Comparison of ENCODE assay signal across 14 mouse cellular contexts in genomic region chr17:47802806-47803205, GRCm38 (mm10). TPM values are rescaled to one million over a fixed set of nuclear protein-coding genes. Genes with fewer than 3 reads are reported as not detected.
DNase-seq lines count a peak whose midpoint lies in the region; ATAC-seq and TF ChIP-seq lines count a peak whose summit lies in the region.
"Had no signal": no experiment of that assay in that cellular context is flagged by ENCODE, and none has a peak within 500 bp of the region (broad histone marks: within the 10 kb centered on the region; RNA-seq: fewer than 3 reads in every experiment).

No protein-coding gene starts in this region.

- H3K36me3 ChIP-seq in hindbrain, embryonic 10.5 days, result no peaks in the 10 kb centered on the region
- no peaks in the 10 kb centered on the region for H3K36me3 ChIP-seq in hindbrain, embryonic 12.5 days
- no peaks in the 10 kb centered on the region for H3K36me3 ChIP-seq in kidney, postnatal 0 days (ENCODE audit: insufficient read depth, low read length)
- H3K36me3 ChIP-seq: limb, embryonic 13.5 days; stomach, embryonic 15.5 days had no signal

- ATAC-seq in hindbrain, embryonic 12.5 days (ENCODE audit: low FRiP score), result no peak
- no peak for ATAC-seq in kidney, postnatal 0 days (replicated peaks; ENCODE audit: low FRiP score, low read depth)
- ATAC-seq in inflammation-experienced regulatory T-cells, adult 6 months, result no peak
- ATAC-seq: lung, postnatal 0 days had no signal

- peak overlapping the region; percentile 54 for H3K27ac ChIP-seq in hindbrain, embryonic 10.5 days
- no peak overlapping the region for H3K27ac ChIP-seq in hindbrain, embryonic 12.5 days
- H3K27ac ChIP-seq in kidney, postnatal 0 days, result no peak overlapping the region
- H3K27ac ChIP-seq: hindbrain, embryonic 14.5 days; limb, embryonic 13.5 days; stomach, embryonic 15.5 days had no signal

- H3K27me3 ChIP-seq in hindbrain, embryonic 10.5 days (ENCODE audit: insufficient read depth, poor library complexity, severe bottlenecking), result no peaks in the 10 kb centered on the region
- 0 out of 2 replicates have a peak, but pooled peaks cover 4% of the 10 kb centered on the region for H3K27me3 ChIP-seq in hindbrain, embryonic 12.5 days
- no peaks in the 10 kb centered on the region for H3K27me3 ChIP-seq in kidney, postnatal 0 days (ENCODE audit: insufficient read depth, low read length)
- H3K27me3 ChIP-seq: limb, embryonic 13.5 days; stomach, embryonic 15.5 days had no signal

- peaks cover 38% of the 10 kb centered on the region for H3K4me1 ChIP-seq in hindbrain, embryonic 10.5 days (replicated peaks)
- H3K4me1 ChIP-seq in hindbrain, embryonic 12.5 days, result peaks cover 10% of the 10 kb centered on the region
- 0 out of 2 replicates have a peak, but pooled peaks cover 6% of the 10 kb centered on the region for H3K4me1 ChIP-seq in kidney, postnatal 0 days (replicated peaks; ENCODE audit: insufficient read depth, low read length)

- H3K9me3 ChIP-seq in hindbrain, embryonic 10.5 days, result no peaks in the 10 kb centered on the region
- no peaks in the 10 kb centered on the region for H3K9me3 ChIP-seq in hindbrain, embryonic 12.5 days (replicated peaks)
- no peaks in the 10 kb centered on the region for H3K9me3 ChIP-seq in kidney, postnatal 0 days (replicated peaks; ENCODE audit: low read length)
- H3K9me3 ChIP-seq: limb, embryonic 13.5 days; stomach, embryonic 15.5 days had no signal

- whole genome bisulfite sequencing in hindbrain, embryonic 10.5 days, result 13% methylated on average over 8 of the region's 8 CpGs
- WGBS in hindbrain, embryonic 12.5 days, result 14% methylated on average over 8 of the region's 8 CpGs
- WGBS in kidney, postnatal 0 days, result 13% methylated on average over 8 of the region's 8 CpGs

- DNase-seq in adrenal gland, adult 2 months, result peak; percentile 23
- no peak for DNase-seq in adrenal gland, adult 18-20 months (ENCODE audit: low spot score in 2 of 2)
- peak; percentile 30 for DNase-seq in hindbrain, embryonic 10.5 days (ENCODE audit: low spot score)
- DNase-seq in embryo, embryonic 10.5 days (ENCODE audit: low spot score), result peak; percentile 77
- peak; percentile 75 for DNase-seq in kidney, postnatal 0 days (ENCODE audit: low spot score)
- DNase-seq in gastrocnemius, adult 8-10 months (ENCODE audit: low spot score in 2 of 2), result no peak
- DNase-seq: cerebellum, postnatal 25 days; right cerebral cortex, postnatal 25 days had no signal

- H3K9ac ChIP-seq in hindbrain, embryonic 12.5 days, result no peak overlapping the region
- H3K9ac ChIP-seq in kidney, postnatal 0 days (ENCODE audit: low read depth, low read length), result no peak overlapping the region
- H3K9ac ChIP-seq: hindbrain, embryonic 14.5 days; limb, embryonic 13.5 days; stomach, embryonic 15.5 days had no signal

- H3K4me2 ChIP-seq in hindbrain, embryonic 12.5 days (replicated peaks), result no peak overlapping the region
- no peak overlapping the region for H3K4me2 ChIP-seq in kidney, postnatal 0 days (ENCODE audit: low read length)
- H3K4me2 ChIP-seq: hindbrain, embryonic 14.5 days; limb, embryonic 13.5 days; stomach, embryonic 15.5 days had no signal

- no peak for TF ChIP-seq CTCF in kidney, postnatal 0 days (IDR thresholded peaks at IDR 0.05; ENCODE audit: low read depth)

- H3K4me3 ChIP-seq in hindbrain, embryonic 10.5 days, result no peak overlapping the region
- H3K4me3 ChIP-seq in hindbrain, embryonic 12.5 days, result no peak overlapping the region
- no peak overlapping the region for H3K4me3 ChIP-seq in kidney, postnatal 0 days (replicated peaks; ENCODE audit: low read depth, low read length)
- H3K4me3 ChIP-seq: limb, embryonic 13.5 days; stomach, embryonic 15.5 days had no signal

RNA-seq across cellular contexts. Expression of gene Mdfi, which starts 31.7 kb away (rescaled TPM):
- 1 to 10 TPM; 1.2 to 2.1 TPM for total RNA-seq in adrenal gland, adult 2 months (2021)
- 15.8 and 24.2 TPM in 2 replicates for polyA plus RNA-seq in adrenal gland, adult 2 months (2012; rRNA removed)
- 1 to 10 TPM in 1 of 2 experiments, under 1 TPM in 1; 0.42 to 1.2 TPM for total RNA-seq in adrenal gland, adult 18-20 months (2021)
- polyA plus RNA-seq in hindbrain, embryonic 10.5 days (2016; fragmentation: Nextera tagmentation; extraction: Ambion mirVana), result 19.9 and 30.6 TPM in 2 replicates
- 15.0 and 20.9 TPM in 2 replicates for polyA plus RNA-seq in hindbrain, embryonic 12.5 days (2016; fragmentation: Nextera tagmentation; extraction: Ambion mirVana)
- 5.5 and 6.2 TPM in 2 replicates for polyA plus RNA-seq in kidney, postnatal 0 days (2015; fragmentation: Nextera tagmentation; extraction: Ambion mirVana)
- 1 to 10 TPM in 1 of 4 experiments, under 1 TPM in 3; 0.32 to 1.4 (median 0.55) TPM for total RNA-seq in gastrocnemius, adult 8-10 months (2022)
- polyA plus RNA-seq in inflammation-experienced regulatory T-cells, adult 6 months (2017; shearing (Covaris generic)), result not detected

Comparison
In these comparisons a context has a peak if more than half of its experiments do, and no peak if none do; other contexts are left out.
1. DNase-seq: peak in adrenal gland, adult 2 months (single experiment), hindbrain, embryonic 10.5 days (single experiment), embryo, embryonic 10.5 days (single experiment) and kidney, postnatal 0 days (single experiment); none in adrenal gland, adult 18-20 months (0 of 2) and gastrocnemius, adult 8-10 months (0 of 2).